Mouse (Mus musculus) embryonic facial prominence, embryonic 12.5 days (tissue): Measurements from ENCODE around the gene Rap2b. TPM values are rescaled to one million over a fixed set of nuclear protein-coding genes. Genes with fewer than 3 reads are reported as not detected.

ENCODE experiments used
- ATAC-seq: fragments of 200-750 bp; cut with Nextera tagmentation; 2 replicates; pipeline ENCODE4 v1.8.0; 2017; ENCODE audit not compliant: insufficient number of reproducible peaks, insufficient read depth, low FRiP score, low TSS enrichment
- H3K27ac ChIP-seq: fragments of 300-500 bp; sonication (generic); 2 replicates; pipeline ENCODE4 v1.5.1; 2016; ENCODE audit warnings: mild to moderate bottlenecking
- H3K27me3 ChIP-seq: fragments of 300-500 bp; sonication (generic); 2 replicates; pipeline ENCODE4 v1.6.1; 2016; ENCODE audit warnings: mild to moderate bottlenecking, moderate library complexity
- H3K36me3 ChIP-seq: fragments of 300-500 bp; sonication (generic); 2 replicates; pipeline ENCODE4 v1.6.1; 2016; ENCODE audit warnings: mild to moderate bottlenecking
- H3K4me1 ChIP-seq: fragments of 300-500 bp; sonication (generic); 2 replicates; pipeline ENCODE4 v1.6.1; 2016
- H3K4me2 ChIP-seq: fragments of 300-500 bp; sonication (generic); replicated peaks from 2 replicates; pipeline ENCODE4 v1.6.1; 2016; ENCODE audit warnings: mild to moderate bottlenecking, moderate library complexity
- H3K4me3 ChIP-seq: fragments of 300-500 bp; sonication (generic); 2 replicates; pipeline ENCODE4 v1.5.1; 2016; ENCODE audit warnings: mild to moderate bottlenecking
- H3K9ac ChIP-seq: fragments of 300-500 bp; sonication (generic); 2 replicates; pipeline ENCODE4 v1.6.1; 2016; ENCODE audit warnings: mild to moderate bottlenecking, moderate library complexity
- H3K9me3 ChIP-seq: fragments of 300-500 bp; sonication (generic); 2 replicates; pipeline ENCODE4 v1.6.1; 2016; ENCODE audit warnings: mild to moderate bottlenecking, moderate library complexity
- WGBS: fragments of 180-500 bp; shearing (Covaris S2); methylation state at CpG from one replicate; pipeline ENCODE4 v1.1.7; 2016; 5-methylcytosine and 5-hydroxymethylcytosine counted together
- polyA plus RNA-seq: library from polyadenylated mRNA; unstranded; fragments of >200 nt; fragmentation: Nextera tagmentation; extraction: Ambion mirVana; gene quantifications from 2 replicates; pipeline ENCODE4 v1.2.1, GENCODE M21; 2016

Rap2b gene
- polyA plus RNA-seq, 1 experiment from 2014 or later, result 19.4 TPM

GRCm38 (mm10) chr3:61391564-61391963 lies 30.1 kb downstream of the Rap2b start:
- WGBS, result 85% methylated on average over 4 of the region's 4 CpGs
- Histone ChIP-seq H3K27me3 (no peaks in the 10 kb centered on the region), H3K4me2 (no peak overlapping the region), H3K9ac (no peak overlapping the region), H3K36me3 (no peaks in the 10 kb centered on the region), H3K4me1 (no peaks in the 10 kb centered on the region), H3K27ac (no peak overlapping the region), H3K4me3 (no peak overlapping the region), H3K9me3 (no peaks in the 10 kb centered on the region)
- ATAC-seq, result no peak

- Histone ChIP-seq H3K27ac (no peak overlapping the region), H3K9ac (no peak overlapping the region), H3K9me3 (no peaks in the 10 kb centered on the region), H3K4me2 (no peak overlapping the region), H3K27me3 (no peaks in the 10 kb centered on the region), H3K4me3 (no peak overlapping the region), H3K4me1 (no peaks in the 10 kb centered on the region), H3K36me3 (no peaks in the 10 kb centered on the region)
- ATAC-seq, result no peak
- WGBS, result 97% methylated on average over 1 of the region's 1 CpGs
These were observed 31.4 kb downstream of the Rap2b start for GRCm38 (mm10) chr3:61392881-61393280.

- H3K27ac ChIP-seq, result no peak overlapping the region
- 57% methylated on average over 3 of the region's 3 CpGs for whole genome bisulfite sequencing
These were observed 32.1 kb downstream of the Rap2b start for GRCm38 (mm10) chr3:61393520-61393919.

GRCm38 (mm10) chr3:61395382-61395781 lies 33.9 kb downstream of the Rap2b start:
- H3K9ac ChIP-seq, result no peak overlapping the region
- no peak for ATAC-seq

More at GRCm38 (mm10) chr3:61393520-61393919, 32.1 kb downstream of the Rap2b start:
- Histone ChIP-seq H3K4me3 (no peak overlapping the region), H3K9ac (no peak overlapping the region), H3K4me2 (no peak overlapping the region), H3K36me3 (no peaks in the 10 kb centered on the region), H3K4me1 (no peaks in the 10 kb centered on the region), H3K27me3 (no peaks in the 10 kb centered on the region), H3K9me3 (no peaks in the 10 kb centered on the region)
- ATAC-seq, result no peak

GRCm38 (mm10) chr3:61396728-61397127 lies 35.3 kb downstream of the Rap2b start:
- no peak overlapping the region for H3K27ac ChIP-seq
- H3K4me1 ChIP-seq, result 0 out of 2 replicates have a peak, but pooled peaks cover 3% of the 10 kb centered on the region
- no peaks in the 10 kb centered on the region for H3K27me3 ChIP-seq
- 53% methylated on average over 2 of the region's 2 CpGs for WGBS
- no peak overlapping the region for H3K4me3 ChIP-seq
- H3K36me3 ChIP-seq, result no peaks in the 10 kb centered on the region
- H3K4me2 ChIP-seq, result no peak overlapping the region
- no peak for ATAC-seq
- H3K9ac ChIP-seq, result no peak overlapping the region
- no peaks in the 10 kb centered on the region for H3K9me3 ChIP-seq

More at GRCm38 (mm10) chr3:61395382-61395781, 33.9 kb downstream of the Rap2b start:
- Histone ChIP-seq H3K4me3 (no peak overlapping the region), H3K4me2 (no peak overlapping the region), H3K9me3 (no peaks in the 10 kb centered on the region), H3K36me3 (no peaks in the 10 kb centered on the region), H3K27me3 (no peaks in the 10 kb centered on the region), H3K4me1 (no peaks in the 10 kb centered on the region), H3K27ac (no peak overlapping the region)
- WGBS, result 82% methylated on average over 3 of the region's 3 CpGs

GRCm38 (mm10) chr3:61400823-61401387 lies 39.5 kb downstream of the Rap2b start:
- no peaks in the 10 kb centered on the region for H3K9me3 ChIP-seq
- no peak overlapping the region for H3K4me2 ChIP-seq
- H3K4me1 ChIP-seq, result 0 out of 2 replicates have a peak, but pooled peaks cover 3% of the 10 kb centered on the region
- H3K36me3 ChIP-seq, result no peaks in the 10 kb centered on the region
- WGBS, result 69% methylated on average over 1 of the region's 1 CpGs
- no peak overlapping the region for H3K9ac ChIP-seq
- no peak overlapping the region for H3K27ac ChIP-seq
- no peak for ATAC-seq
- no peaks in the 10 kb centered on the region for H3K27me3 ChIP-seq
- no peak overlapping the region for H3K4me3 ChIP-seq

- H3K9me3 ChIP-seq, result no peaks in the 10 kb centered on the region
- WGBS, result 84% methylated on average over 4 of the region's 4 CpGs
- no peak overlapping the region for H3K27ac ChIP-seq
- no peak overlapping the region for H3K9ac ChIP-seq
- ATAC-seq, result no peak
- no peak overlapping the region for H3K4me2 ChIP-seq
- H3K4me1 ChIP-seq, result no peaks in the 10 kb centered on the region
- H3K36me3 ChIP-seq, result no peaks in the 10 kb centered on the region
- H3K27me3 ChIP-seq, result no peaks in the 10 kb centered on the region
- H3K4me3 ChIP-seq, result no peak overlapping the region
These were observed 45.5 kb downstream of the Rap2b start for GRCm38 (mm10) chr3:61406921-61407320.

- Histone ChIP-seq H3K4me1 (no peaks in the 10 kb centered on the region), H3K9ac (no peak overlapping the region), H3K27ac (no peak overlapping the region), H3K36me3 (no peaks in the 10 kb centered on the region), H3K4me2 (no peak overlapping the region), H3K9me3 (no peaks in the 10 kb centered on the region), H3K27me3 (no peaks in the 10 kb centered on the region), H3K4me3 (no peak overlapping the region)
- 74% methylated on average over 6 of the region's 6 CpGs for WGBS
- no peak for ATAC-seq
These were observed 48.2 kb downstream of the Rap2b start for GRCm38 (mm10) chr3:61409683-61410082.

GRCm38 (mm10) chr3:61415883-61416282 lies 54.4 kb downstream of the Rap2b start:
- no peak for ATAC-seq
- Histone ChIP-seq H3K9ac (no peak overlapping the region), H3K36me3 (no peaks in the 10 kb centered on the region), H3K9me3 (no peaks in the 10 kb centered on the region), H3K4me1 (no peaks in the 10 kb centered on the region), H3K4me2 (no peak overlapping the region), H3K27me3 (no peaks in the 10 kb centered on the region), H3K27ac (no peak overlapping the region), H3K4me3 (no peak overlapping the region)
- WGBS, result 59% methylated on average over 1 of the region's 1 CpGs

Other genes with a start within 250 kb of the Rap2b start
- gene B430305J03Rik, start 4.3 kb downstream of the Rap2b start, polyA plus RNA-seq, result not detected in 2 replicates